Mouse (Mus musculus) forebrain, embryonic 11.5 days (tissue): ENCODE results near the gene Prdm15. TPM values are rescaled to one million over a fixed set of nuclear protein-coding genes. Genes with fewer than 3 reads are reported as not detected.

ENCODE experiments used
- ATAC-seq: fragments of 200-750 bp; cut with Nextera tagmentation; replicated peaks from 2 replicates; pipeline ENCODE4 v1.8.0; 2017; ENCODE audit warnings: moderate TSS enrichment; ENCODE audit not compliant: low FRiP score
- DNase-seq: peaks from one replicate; pipeline ENCODE4 v3.0.0-alpha.2; 2017; ENCODE audit warnings: low spot score
- H3K27ac ChIP-seq: fragments of 300-500 bp; sonication (generic); 2 replicates; pipeline ENCODE4 v1.5.1; 2014; ENCODE audit warnings: low read depth, low read length
- H3K27me3 ChIP-seq: fragments of 300-500 bp; sonication (generic); 2 replicates; pipeline ENCODE4 v1.6.1; 2014; ENCODE audit warnings: mild to moderate bottlenecking, low read length, mixed read lengths; ENCODE audit not compliant: control insufficient read depth, insufficient read depth
- H3K36me3 ChIP-seq: fragments of 300-500 bp; sonication (generic); 2 replicates; pipeline ENCODE4 v1.6.1; 2014; ENCODE audit warnings: mild to moderate bottlenecking, low read length, moderate library complexity, mixed read lengths; ENCODE audit not compliant: control insufficient read depth, insufficient read depth
- H3K4me1 ChIP-seq: fragments of 300-500 bp; sonication (generic); replicated peaks from 2 replicates; pipeline ENCODE4 v1.6.1; 2014; ENCODE audit warnings: low read length, mixed read lengths; ENCODE audit not compliant: control insufficient read depth, insufficient read depth
- H3K4me2 ChIP-seq: fragments of 300-500 bp; sonication (generic); 2 replicates; pipeline ENCODE4 v1.6.1; 2014; ENCODE audit warnings: low read depth, mild to moderate bottlenecking, low read length, moderate library complexity, mixed read lengths; ENCODE audit not compliant: severe bottlenecking
- H3K4me3 ChIP-seq: fragments of 300-500 bp; sonication (generic); 2 replicates; pipeline ENCODE4 v1.5.1; 2014; ENCODE audit warnings: low read depth, low read length
- H3K9ac ChIP-seq: fragments of 300-500 bp; sonication (generic); 2 replicates; pipeline ENCODE4 v1.6.1; 2014; ENCODE audit warnings: low read length
- H3K9me3 ChIP-seq: fragments of 300-500 bp; sonication (generic); 2 replicates; pipeline ENCODE4 v1.6.1; 2016; ENCODE audit warnings: low read length, mixed read lengths; ENCODE audit not compliant: control insufficient read depth
- WGBS: fragments of 180-500 bp; shearing (Covaris S2); extraction: QIAGEN DNeasy Blood & Tissue Kit; methylation state at CpG from one replicate; pipeline ENCODE4 v1.1.7; 2014; 5-methylcytosine and 5-hydroxymethylcytosine counted together
- polyA plus RNA-seq: library from polyadenylated mRNA; unstranded; fragments of >200 nt; fragmentation: Nextera tagmentation; extraction: Ambion mirVana; gene quantifications from 2 replicates; pipeline ENCODE4 v1.2.1, GENCODE M21; 2014

Prdm15 gene
- polyA plus RNA-seq, 1 experiment from 2014 or later = 20.0 TPM

DNA sequence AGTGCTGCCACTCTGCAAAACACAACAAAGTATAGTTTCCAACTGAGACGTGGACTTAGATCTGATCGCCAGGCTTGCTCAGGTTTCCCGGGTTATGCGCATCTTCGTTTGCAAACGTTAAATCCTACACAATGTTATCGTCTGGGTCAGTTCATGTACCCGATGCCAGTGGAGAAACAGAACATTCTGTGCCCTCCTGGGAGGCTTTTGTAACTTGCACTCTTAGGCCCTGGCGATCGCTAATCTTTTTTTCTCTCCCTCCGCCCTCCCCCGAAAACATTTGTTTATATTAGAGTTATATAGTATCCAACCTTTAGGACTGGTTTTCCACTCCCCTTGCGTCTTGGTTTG, 87.7 kb downstream of the Prdm15 start:
- no peak for DNase-seq
- H3K4me1 ChIP-seq = peaks cover 5% of the 10 kb centered on the region; the same call in 1 of the 2 replicates
- no peak for ATAC-seq
- peak overlapping the region; percentile 78 for H3K4me2 ChIP-seq
- H3K27ac ChIP-seq = no peak overlapping the region
- H3K4me3 ChIP-seq = peak overlapping the region; percentile 46
- peaks cover 31% of the 10 kb centered on the region for H3K27me3 ChIP-seq
- peak overlapping the region; percentile 14; the same call in 1 of the 2 replicates for H3K9ac ChIP-seq
- H3K36me3 ChIP-seq = no peaks in the 10 kb centered on the region
- no peaks in the 10 kb centered on the region for H3K9me3 ChIP-seq
- 7% methylated on average over 13 of the region's 13 CpGs for WGBS

DNA sequence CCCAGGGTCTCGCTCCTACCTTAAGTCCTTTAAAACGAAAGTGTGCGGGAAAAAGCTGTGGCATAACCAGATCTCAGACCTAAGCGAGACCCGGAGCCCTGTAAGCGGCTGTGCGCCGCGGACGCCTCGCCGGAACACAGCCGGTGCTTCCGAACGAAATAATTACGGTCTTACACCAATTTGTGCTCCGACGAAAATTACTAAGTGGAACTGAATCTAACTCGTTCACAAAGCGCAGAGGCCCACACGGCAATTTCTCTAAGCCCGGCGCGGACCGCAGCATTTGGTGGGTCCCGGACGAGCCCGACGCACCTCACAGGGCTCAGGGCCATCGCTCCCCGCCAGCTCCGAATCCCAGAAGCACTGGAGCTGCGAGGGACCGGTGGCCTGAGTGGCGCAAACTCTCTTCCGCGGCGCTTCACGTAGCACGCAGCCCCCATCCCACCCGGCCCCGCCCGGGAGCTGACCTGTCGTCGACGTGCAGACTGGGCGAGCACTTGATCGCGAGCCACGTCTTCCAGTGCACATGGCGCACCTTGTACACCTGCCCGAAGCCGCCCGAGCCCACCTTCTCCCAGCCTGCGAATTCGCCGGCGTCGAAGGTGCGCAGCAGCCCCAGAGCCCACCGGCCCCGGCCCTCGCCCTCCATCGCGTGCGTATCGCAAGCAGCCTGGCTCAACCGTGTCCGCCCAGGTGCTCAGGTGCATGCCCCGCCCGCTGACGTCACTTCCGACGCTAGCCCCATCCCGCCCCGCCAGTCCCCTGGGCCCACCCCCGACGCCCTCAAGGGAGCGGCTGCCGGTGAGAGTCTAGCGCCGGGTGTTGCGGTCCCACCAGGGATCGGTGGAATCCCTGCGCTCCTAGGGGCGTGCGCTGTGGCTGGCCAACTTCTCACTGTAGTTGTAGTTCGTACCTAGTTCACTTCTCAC, 88.3 kb downstream of the Prdm15 start, which contains the start of gene Ripk4:
Gene Ripk4 (minus strand): TSS at position 727 of the 929 bp plus-strand sequence.
- Histone ChIP-seq H3K9ac (peak within 1 kb of the TSS; percentile 43; the same call in 1 of the 2 replicates), H3K27me3 (peaks cover 31% of the 10 kb centered on the region), H3K27ac (no peak within 1 kb of the TSS), H3K4me2 (peak within 1 kb of the TSS; percentile 78), H3K4me1 (peaks cover 5% of the 10 kb centered on the region; the same call in 1 of the 2 replicates), H3K4me3 (peak within 1 kb of the TSS; percentile 46), H3K36me3 (no peaks in the 10 kb centered on the region), H3K9me3 (no peaks in the 10 kb centered on the region)
- peak; percentile 77 for DNase-seq
- peak; percentile 65 for ATAC-seq
- WGBS = under 1% methylated on average over 85 of the region's 88 CpGs

DNA sequence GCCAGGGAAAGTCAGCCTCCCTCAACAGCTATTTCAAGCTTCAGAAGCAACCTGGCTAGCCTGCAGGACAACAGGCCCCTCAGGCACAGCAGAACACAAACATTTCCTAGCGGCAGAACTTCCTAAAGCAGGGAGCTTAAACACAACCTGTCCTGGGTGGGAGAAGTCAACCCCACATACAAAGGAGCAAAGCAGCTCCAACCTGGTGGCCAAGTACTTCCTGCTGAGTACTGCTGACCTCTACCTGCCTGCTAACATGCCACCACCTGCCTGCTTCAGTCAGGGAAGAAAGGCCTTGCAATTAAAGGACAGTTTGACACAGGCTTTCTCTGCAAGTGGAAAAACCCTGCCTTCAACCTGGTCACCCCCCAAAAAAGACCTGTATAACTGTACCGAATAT, 89.9 kb downstream of the Prdm15 start:
- Histone ChIP-seq H3K27ac (no peak overlapping the region), H3K9ac (no peak overlapping the region), H3K4me2 (no peak overlapping the region), H3K4me1 (peaks cover 5% of the 10 kb centered on the region; the same call in 1 of the 2 replicates), H3K36me3 (no peaks in the 10 kb centered on the region), H3K27me3 (peaks cover 31% of the 10 kb centered on the region), H3K4me3 (no peak overlapping the region), H3K9me3 (no peaks in the 10 kb centered on the region)
- ATAC-seq = no peak
- no peak for DNase-seq
- 52% methylated on average over 2 of the region's 2 CpGs for WGBS

DNA sequence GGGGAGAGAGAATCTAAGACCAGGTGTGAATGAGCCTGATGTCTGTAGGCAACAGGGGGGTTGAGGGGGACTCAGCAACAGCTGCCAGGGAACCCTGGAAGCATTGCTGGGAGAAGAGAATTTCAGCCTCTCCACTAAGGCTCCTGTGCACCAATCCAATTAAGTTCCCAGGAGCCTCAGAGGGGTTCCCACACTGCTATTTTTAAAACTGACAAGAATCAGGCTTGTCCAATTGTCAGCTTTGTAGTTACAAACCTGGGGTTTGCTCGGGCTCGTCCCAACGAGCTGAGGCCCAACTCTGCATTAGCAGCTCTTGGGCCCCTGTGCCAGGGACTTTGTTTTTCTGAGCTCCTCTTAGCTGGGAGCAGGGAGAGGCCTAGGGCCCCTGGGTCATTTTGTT, 92.0 kb downstream of the Prdm15 start:
- 18% methylated on average over 3 of the region's 3 CpGs for WGBS
- peaks cover 26% of the 10 kb centered on the region for H3K27me3 ChIP-seq
- no peaks in the 10 kb centered on the region for H3K9me3 ChIP-seq
- H3K27ac ChIP-seq = no peak overlapping the region
- H3K36me3 ChIP-seq = no peaks in the 10 kb centered on the region
- ATAC-seq (no peak), DNase-seq (peak; percentile 41)
- H3K4me3 ChIP-seq = no peak overlapping the region
- H3K9ac ChIP-seq = no peak overlapping the region
- peaks cover 5% of the 10 kb centered on the region; the same call in 1 of the 2 replicates for H3K4me1 ChIP-seq
- H3K4me2 ChIP-seq = no peak overlapping the region

DNA sequence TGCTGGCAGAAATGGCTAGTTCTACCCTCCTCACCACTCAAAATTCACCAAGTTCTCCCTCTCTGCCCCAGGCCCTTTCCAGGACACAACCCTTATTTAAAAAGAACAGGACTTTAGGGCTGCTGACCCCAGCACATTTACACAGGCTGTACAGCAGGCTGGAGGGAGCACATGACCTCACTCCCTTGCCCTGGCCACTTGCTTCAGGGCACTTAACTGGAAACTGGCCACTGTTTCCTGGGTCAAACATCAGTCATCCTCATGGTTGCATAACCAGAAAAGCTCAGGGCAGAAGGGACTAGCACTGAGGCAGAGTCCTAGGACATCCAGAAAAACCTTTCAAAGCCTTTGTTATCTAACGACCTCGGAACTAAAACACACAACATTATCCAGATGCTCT, 93.4 kb downstream of the Prdm15 start:
- DNase-seq = no peak
- Histone ChIP-seq H3K9ac (no peak overlapping the region), H3K27ac (no peak overlapping the region), H3K4me2 (no peak overlapping the region), H3K36me3 (no peaks in the 10 kb centered on the region), H3K4me1 (peaks cover 2% of the 10 kb centered on the region; the same call in 1 of the 2 replicates), H3K4me3 (no peak overlapping the region), H3K9me3 (no peaks in the 10 kb centered on the region), H3K27me3 (peaks cover 16% of the 10 kb centered on the region)
- no peak for ATAC-seq
- 85% methylated on average over 2 of the region's 2 CpGs for WGBS

DNA sequence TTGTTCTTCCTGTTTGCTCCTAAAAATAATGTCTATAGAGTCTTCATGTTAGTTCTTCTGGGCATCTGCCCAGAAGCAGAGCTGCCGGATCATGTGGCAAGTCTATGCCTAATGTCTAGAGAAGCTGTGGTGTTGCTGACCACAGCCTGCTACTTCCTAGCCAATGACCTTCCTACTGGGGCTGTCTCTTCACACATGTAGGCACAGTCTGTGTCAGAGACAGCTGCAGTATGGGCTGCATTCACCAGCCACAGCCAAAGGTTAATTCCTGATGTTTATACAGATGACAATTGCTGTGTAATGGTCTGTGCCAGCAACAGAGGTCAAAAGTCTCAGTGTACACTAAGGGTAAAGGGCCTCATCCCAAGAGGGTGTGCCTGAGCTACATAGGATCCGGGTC, 95.2 kb downstream of the Prdm15 start:
- no peaks in the 10 kb centered on the region for H3K36me3 ChIP-seq
- 88% methylated on average over 2 of the region's 2 CpGs for WGBS
- H3K27me3 ChIP-seq = no peaks in the 10 kb centered on the region; the same call in 1 of the 2 replicates
- H3K4me3 ChIP-seq = no peak overlapping the region
- no peak overlapping the region for H3K4me2 ChIP-seq
- no peaks in the 10 kb centered on the region for H3K9me3 ChIP-seq
- no peak for DNase-seq
- no peaks in the 10 kb centered on the region for H3K4me1 ChIP-seq
- H3K9ac ChIP-seq = no peak overlapping the region
- H3K27ac ChIP-seq = no peak overlapping the region
- no peak for ATAC-seq

DNA sequence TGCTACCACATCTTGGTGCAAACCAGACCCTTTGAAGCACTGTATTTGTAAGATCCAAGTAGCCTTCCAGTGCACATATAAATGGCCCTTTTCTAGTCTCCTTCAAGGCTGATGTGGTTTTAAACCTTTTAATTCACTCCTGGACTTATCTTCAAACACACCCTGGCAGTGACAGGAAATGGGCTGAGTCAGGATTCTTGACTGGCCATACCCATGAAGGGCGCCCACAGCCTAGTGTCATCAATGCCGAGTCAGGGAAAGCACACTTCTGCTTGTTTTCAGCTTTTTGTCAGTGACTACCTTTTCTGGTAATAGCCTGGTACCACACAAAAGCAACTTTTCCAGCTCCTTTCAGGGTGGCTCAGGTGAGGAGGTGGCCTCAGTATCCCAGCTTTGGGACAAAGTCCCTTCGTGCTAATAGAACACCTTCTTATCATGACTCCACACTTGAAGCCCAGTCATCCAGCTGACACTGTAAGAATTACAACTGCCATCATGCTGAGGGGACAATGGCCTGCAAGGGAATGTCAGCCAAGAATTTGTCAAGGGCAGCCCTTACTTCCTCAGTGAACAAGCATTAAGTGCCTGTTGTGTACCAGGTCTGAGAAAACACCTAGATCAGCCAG, 99.2 kb downstream of the Prdm15 start:
- Histone ChIP-seq H3K27me3 (no peaks in the 10 kb centered on the region), H3K4me2 (no peak overlapping the region), H3K9ac (no peak overlapping the region), H3K4me1 (no peaks in the 10 kb centered on the region), H3K36me3 (no peaks in the 10 kb centered on the region), H3K4me3 (no peak overlapping the region), H3K27ac (no peak overlapping the region), H3K9me3 (no peaks in the 10 kb centered on the region)
- ATAC-seq = no peak
- 94% methylated on average over 3 of the region's 3 CpGs for WGBS
- no peak for DNase-seq

DNA sequence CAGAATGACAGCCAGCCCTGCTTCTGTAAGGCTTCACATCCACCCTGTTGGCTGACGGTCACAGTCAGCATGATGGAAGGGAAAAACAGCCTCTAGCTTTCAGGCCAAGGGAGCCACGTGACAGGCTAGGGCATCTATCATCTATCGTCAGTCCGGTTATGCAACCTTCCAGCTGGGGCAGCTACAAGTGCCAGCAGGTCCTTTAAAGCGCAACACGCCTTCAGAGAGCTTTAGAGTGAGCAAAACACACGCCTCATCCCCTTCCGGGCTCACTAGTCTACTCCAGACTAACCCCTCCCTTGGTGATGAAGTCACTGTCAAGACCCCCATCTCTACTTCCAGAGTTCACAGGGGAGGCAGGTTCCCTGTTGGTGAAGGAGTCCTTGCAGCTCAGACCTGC, 99.8 kb downstream of the Prdm15 start:
- no peaks in the 10 kb centered on the region for H3K27me3 ChIP-seq
- WGBS = 89% methylated on average over 8 of the region's 8 CpGs
- no peak overlapping the region for H3K4me3 ChIP-seq
- H3K27ac ChIP-seq = no peak overlapping the region
- no peaks in the 10 kb centered on the region for H3K4me1 ChIP-seq
- H3K9me3 ChIP-seq = no peaks in the 10 kb centered on the region
- no peak overlapping the region for H3K4me2 ChIP-seq
- no peak overlapping the region for H3K9ac ChIP-seq
- no peak for ATAC-seq
- no peaks in the 10 kb centered on the region for H3K36me3 ChIP-seq
- DNase-seq = no peak
